Mouse (Mus musculus): ENCODE measurements around the gene Slc25a10.
A peak's percentile ranks its signal among the peaks of the same experiment; 100 is the strongest.
"Not testable (repeated sequence)": the region's sequence is repeated elsewhere in the genome, so short reads cannot be mapped to it uniquely, and the experiment has no call there.

Slc25a10 gene

GRCm38 (mm10) chr11:120510375-120511030, 18.9 kb downstream of the Slc25a10 start:
- no peak for DNase-seq (ENCODE audit: extremely low spot score)

DNA sequence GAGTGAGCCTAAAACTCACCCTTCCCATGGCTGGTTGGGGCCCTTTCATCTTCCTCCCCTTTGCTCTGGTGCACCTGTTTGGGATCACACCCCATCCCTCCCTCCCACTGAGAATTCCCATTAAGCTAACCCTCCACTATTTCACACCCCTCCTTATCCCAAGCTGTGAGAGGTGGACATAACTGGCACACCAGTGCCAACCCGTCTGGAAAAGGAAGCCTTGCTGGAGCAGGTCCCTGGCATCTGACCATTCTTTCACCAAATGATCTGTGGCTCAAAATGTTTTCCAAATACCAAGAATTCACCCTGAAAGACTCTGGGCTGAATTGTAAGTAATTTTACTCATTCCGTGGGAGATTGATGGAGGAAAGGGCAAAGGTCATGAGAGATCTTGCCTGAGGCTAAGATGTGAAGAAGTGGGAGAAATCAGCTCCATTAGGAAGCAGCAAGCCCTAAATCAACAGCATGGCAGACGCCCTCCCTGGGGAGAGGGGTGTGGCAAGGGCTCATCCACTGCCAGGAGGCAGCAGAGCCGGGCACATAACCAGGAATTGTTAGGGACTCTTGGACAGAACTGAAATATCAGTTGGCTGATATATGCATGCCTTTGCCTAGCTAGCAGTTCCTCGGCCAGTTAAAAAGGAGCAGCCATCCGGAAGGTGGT, 21.3 kb downstream of the Slc25a10 start:
- DNase-seq (ENCODE audit: extremely low spot score) = peak; percentile 56

DNA sequence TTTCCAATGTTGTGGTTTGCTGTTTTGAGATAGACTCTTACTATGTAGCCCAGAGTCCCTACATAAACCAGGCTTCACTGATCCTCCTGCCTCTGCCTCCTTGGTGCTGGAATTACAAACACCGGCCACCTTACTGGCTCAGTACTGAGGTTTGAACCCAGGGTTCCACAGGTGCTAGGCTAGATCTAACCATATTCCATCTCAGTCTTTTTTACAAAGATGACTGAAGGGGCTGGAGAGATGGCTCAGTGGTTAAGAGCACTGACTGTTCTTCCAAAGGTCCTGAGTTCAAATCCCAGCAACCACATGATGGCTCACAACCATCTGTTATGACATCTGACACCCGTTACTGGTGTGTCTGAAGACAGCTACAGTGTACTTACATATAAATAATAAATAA, 22.6 kb downstream of the Slc25a10 start:
- DNase-seq (ENCODE audit: extremely low spot score) = not testable (repeated sequence)

DNA sequence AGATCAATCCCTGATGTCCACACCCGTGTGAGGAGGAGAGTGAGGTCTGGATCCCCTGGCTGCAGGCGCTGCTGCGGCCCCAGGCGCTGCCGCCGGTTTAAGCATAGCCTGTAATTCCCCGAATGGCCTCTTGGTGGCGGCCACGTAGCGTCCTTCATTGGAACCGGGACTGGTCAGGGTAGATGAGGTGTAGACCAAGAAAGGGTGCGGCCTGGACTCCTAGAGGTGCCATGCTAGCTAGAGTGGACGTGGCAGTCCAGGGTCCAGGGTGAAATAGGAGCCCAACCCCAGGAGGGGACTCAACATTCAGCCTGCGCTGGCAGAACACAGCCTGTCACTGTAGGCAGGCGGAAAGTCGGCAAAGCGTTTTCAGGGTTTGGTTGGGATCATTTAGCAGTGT, 24.0 kb downstream of the Slc25a10 start:
- DNase-seq (ENCODE audit: extremely low spot score) = peak; percentile 87

GRCm38 (mm10) chr11:120517147-120517546, 25.5 kb downstream of the Slc25a10 start:
- no peak for DNase-seq (ENCODE audit: extremely low spot score)

GRCm38 (mm10) chr11:120518027-120518426, 26.4 kb downstream of the Slc25a10 start:
- DNase-seq (ENCODE audit: extremely low spot score) = no peak

DNA sequence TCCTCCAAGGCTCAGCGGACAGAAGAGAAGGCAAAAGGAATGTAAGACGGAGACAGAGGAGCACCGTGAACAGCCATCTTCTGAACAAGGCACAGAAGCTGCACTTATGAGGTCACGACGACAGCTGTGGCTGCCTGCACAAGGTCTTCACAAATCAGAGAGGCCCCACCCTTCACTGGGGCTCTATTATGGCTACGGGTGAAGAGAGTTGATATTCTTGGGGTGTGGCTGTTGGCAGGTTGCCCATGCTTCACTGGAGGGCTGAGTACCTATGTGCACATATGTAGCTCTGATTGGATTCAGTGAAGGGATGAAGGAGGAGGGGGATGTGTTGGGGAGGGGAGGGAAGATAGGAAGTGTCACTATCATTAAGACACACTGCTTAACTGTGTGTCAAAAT, 26.9 kb downstream of the Slc25a10 start:
- DNase-seq (ENCODE audit: extremely low spot score) = no peak

- no peak for DNase-seq (ENCODE audit: extremely low spot score)
Observed at GRCm38 (mm10) chr11:120519738-120520137, 28.1 kb downstream of the Slc25a10 start.

- DNase-seq (ENCODE audit: extremely low spot score) = no peak
Observed at GRCm38 (mm10) chr11:120520498-120520897, 28.9 kb downstream of the Slc25a10 start.

GRCm38 (mm10) chr11:120520967-120521540, 29.4 kb downstream of the Slc25a10 start:
- DNase-seq (ENCODE audit: extremely low spot score) = no peak

DNA sequence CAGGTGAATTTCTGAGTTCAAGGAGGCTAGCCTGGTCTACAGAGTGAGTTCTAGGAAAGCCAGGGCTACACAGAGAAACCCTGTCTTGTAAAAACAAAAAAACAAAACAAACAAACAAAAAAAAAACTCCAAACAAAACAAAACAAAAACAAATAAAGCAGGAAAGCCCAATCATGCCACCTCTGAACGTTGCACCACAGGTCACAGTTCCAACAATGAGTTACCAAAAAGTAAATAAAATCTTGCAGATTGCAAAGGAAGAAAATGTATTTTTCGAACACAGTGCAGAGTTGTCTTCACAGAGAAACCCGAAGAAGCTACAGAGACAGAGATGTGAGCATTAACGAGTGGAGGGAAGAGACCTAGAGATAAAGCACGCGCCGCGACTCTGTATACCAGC, 30.9 kb downstream of the Slc25a10 start:
- DNase-seq (ENCODE audit: extremely low spot score) = no peak

- no peak for DNase-seq (ENCODE audit: extremely low spot score)
Observed at GRCm38 (mm10) chr11:120525959-120526358, 34.3 kb downstream of the Slc25a10 start.

- no peak for DNase-seq (ENCODE audit: extremely low spot score)
Observed at GRCm38 (mm10) chr11:120527690-120528354, 36.2 kb downstream of the Slc25a10 start.

DNA sequence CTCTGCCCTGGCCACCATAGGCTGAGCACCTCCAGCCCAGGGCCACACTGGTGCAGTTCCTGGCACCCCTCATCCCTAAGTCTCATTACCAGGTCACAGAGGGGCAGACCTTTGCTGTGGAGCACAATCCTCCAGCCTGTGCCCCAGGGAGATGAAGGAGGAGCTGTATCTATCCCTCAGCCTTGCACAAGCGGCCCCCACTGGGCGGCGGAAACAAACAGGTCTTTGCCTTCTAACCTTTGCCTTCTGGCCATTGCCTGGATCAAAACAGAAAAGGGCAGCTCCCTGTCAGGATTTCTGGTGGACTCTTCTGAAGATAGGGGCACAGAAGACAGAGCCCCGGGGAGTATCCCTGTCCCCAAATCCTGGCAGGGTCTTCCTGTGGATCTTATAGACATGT, 37.3 kb downstream of the Slc25a10 start:
- no peak for DNase-seq (ENCODE audit: extremely low spot score)

GRCm38 (mm10) chr11:120530085-120530964, 38.7 kb downstream of the Slc25a10 start, which contains the start of gene Gcgr:
Gene Gcgr (plus strand): TSS chr11:120530699.
- DNase-seq (ENCODE audit: extremely low spot score) = peak; percentile 46

DNA sequence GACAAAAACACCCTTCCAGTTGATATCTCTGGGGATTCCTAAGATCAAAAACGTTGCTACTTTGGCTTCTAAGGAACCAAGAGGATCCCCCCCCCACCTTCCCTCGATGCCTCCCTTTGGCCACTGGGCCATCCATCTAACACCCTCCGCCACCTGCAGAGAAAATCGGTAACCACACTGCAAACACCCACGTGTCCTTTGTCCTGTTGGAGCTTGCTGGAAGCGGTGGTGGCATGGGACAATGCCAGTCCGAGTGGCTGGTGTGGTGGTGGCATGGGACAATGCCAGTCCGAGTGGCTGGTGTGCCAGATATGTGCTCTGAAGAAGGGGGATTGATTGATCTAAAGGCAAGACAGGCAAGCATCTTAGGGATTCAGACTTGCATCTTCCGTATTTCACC, 40.0 kb downstream of the Slc25a10 start:
- no peak for DNase-seq (ENCODE audit: extremely low spot score)

GRCm38 (mm10) chr11:120534093-120534492, 42.5 kb downstream of the Slc25a10 start:
- DNase-seq (ENCODE audit: extremely low spot score) = no peak

GRCm38 (mm10) chr11:120535145-120535544, 43.5 kb downstream of the Slc25a10 start:
- no peak for DNase-seq (ENCODE audit: extremely low spot score)

GRCm38 (mm10) chr11:120535804-120536203, 44.2 kb downstream of the Slc25a10 start:
- DNase-seq (ENCODE audit: extremely low spot score) = no peak

DNA sequence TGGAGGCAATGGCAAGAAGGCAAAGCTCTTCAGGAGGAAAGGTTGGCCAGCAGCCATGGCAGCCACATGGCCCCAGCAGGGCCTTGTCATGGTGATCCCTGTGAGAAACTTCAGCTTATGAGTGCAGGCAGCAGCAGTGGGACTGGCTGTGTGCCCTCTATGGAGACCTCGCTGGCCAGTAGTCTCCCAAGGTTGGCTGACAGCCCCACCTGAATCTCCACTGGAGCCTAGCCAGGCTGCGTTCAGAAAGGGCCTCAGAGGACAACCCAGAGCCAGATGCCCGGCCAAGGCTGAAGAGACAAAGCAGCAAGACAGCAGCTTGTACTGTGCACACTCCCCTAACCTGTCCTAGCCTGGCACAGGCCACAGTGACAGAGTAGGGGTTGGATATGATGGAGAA, 46.8 kb downstream of the Slc25a10 start:
- no peak for DNase-seq (ENCODE audit: extremely low spot score)

GRCm38 (mm10) chr11:120538955-120539284, 47.3 kb downstream of the Slc25a10 start:
- DNase-seq (ENCODE audit: extremely low spot score) = no peak
